Mouse (Mus musculus): Measurements from ENCODE around the gene Sprr2d.

The Sprr2d gene

DNA sequence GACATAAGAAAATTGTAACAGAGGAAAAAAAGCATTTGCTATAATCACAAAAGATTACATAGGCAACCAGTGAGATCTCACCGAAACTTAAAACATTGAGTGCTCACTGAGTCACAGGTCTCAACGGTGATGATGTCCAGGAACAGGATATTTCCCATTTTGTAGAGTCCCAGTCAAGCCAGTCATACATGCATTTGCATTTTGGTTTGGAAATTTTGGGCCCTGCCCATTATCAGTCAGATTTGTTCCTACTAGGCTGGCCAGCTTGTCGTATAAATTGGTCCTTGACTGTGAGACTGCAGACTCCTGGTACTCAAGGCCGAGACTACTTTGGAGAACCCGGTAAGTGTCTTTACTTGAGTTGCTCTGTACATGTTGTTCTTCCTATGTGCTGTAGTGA, at the start of gene Sprr2d:
Gene Sprr2d, plus strand, starts transcription at position 301 of the 400 bp plus-strand sequence.
- DNase-seq (ENCODE audit: low spot score) = no peak

DNA sequence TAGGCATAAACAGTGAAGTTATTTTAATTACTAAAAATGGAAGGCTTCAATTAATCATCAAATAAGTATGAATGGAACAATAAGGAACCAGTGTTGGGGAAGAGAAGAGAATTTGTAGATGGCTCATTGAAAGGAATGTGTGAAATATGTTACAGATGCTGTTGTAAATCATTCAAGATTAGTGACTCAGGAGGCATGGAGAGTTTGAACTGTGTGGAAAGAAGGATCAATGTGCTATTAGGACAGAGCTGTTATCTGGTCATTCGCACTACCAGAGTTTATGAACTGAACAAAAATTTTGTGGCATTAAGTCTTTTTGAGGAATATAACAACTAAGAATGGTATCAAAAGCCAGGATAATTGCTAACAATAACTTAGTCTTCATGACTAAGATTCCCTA, 31.5 kb upstream of the Sprr2d start:
- no peak for DNase-seq (ENCODE audit: low spot score)

DNA sequence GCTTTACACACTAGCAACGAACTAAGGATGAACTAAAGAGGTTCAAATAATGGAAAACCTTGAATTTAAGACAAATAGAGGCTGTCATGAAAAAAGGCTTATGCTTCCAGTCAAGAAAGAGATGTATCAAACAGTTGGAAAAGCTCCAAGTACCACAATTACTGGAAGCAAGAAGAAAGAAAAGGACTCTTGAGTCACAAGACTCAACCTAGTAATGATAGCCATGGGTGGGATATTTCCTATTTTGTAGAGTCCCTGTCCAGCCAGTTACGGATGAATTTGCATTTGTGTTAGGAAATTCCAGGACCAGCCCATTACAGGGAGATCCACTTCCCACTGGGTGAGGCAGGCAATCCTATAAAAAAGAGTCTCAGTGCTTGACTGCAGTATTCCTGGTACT, 22.6 kb upstream of the Sprr2d start, which contains the start of gene Sprr2b:
Gene Sprr2b, plus strand, starts transcription at position 301 of the 400 bp plus-strand sequence.
- no peak for DNase-seq (ENCODE audit: low spot score)

DNA sequence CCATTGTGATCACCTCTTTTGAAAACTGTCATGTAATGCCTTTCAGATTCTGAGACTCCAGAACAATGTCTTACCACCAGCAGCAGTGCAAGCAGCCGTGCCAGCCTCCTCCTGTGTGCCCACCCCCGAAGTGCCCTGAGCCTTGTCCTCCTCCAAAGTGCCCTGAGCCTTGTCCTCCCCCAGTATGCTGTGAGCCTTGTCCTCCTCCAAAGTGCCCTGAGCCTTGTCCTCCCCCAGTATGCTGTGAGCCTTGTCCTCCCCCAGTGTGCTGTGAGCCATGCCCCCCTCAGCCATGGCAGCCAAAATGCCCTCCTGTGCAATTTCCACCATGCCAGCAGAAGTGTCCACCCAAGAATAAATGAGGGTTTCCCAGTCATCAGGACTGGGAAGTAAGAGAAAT, 21.6 kb upstream of the Sprr2d start:
- DNase-seq (ENCODE audit: low spot score) = no peak

DNA sequence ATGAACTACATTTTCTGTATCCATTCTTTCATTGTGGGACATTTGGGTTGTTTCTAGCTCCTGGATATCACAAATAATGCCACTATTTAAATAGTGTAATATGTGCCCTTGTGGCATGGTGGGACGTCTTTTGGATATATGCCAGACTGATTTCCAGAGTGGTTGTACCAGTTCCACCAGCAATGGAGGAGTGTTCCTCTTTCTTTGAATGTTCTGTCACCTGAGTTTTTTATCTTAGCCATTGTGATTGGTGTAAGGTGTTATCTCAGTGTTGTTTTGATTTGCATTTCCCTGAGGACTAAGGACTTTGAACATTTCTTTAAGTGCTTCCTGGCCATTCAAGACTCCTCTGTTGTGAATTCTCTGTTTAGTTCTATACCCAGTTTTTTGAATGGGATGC, 2.7 kb upstream of the Sprr2d start:
- DNase-seq (ENCODE audit: low spot score) = no peak

DNA sequence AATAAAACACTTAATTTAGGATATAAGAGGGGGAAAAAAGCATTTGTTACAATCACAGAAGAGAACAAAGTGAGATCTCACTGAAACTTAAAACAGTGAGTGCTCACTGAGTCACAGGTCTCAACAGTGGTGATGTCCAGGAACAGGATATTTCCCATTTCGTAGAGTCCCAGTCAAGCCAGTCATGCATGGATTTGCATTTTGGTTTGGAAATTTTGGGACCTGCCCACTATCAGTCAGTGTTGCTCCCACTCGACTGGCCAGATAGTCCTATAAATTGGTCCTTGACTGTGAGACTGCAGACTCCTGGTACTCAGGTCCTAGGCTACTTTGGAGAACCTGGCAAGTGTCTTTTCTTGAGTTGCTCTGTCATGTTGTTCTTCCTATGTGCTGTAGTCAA, 12.9 kb downstream of the Sprr2d start, which contains the start of gene Sprr2e:
Gene Sprr2e, plus strand, starts transcription at position 301 of the 400 bp plus-strand sequence.
- DNase-seq (ENCODE audit: low spot score) = no peak

DNA sequence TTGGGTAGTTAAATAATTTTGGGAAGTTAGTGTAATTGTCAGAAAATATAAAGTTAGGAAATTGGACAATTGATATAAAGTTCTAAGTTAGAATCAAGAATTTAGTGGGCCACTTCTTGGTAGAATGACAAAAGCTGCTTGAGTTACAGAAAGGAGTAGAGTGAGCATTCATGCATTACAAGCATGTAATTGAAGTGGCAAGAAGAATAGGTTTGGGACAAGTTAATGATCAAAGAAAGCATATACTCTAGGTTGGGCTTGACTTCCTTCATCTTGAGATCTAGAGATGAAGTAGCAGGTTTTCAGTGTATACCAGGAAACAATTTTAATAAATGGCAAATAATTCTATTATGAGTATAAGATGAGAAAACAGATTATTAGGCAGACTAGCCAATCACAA, 22.7 kb downstream of the Sprr2d start:
- DNase-seq (ENCODE audit: low spot score) = no peak

DNA sequence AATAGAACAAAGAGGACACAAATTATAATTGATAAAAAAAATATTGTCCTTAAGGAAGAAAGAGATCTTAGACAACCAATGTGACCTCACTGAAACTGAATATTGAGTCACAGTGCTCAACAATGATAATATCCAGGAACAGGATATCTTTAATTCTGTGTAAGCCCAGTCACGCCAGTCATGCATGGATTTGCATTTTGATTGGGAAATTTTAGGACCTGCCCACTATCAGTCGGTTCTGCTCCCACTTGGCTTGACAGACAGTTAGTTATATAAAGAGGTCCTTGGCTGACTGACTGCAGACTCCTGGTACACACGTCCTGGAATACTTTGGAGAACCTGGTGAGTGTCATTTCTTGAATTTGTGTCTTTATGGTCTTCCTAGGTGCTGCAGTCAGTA, 25.9 kb downstream of the Sprr2d start, which contains the start of gene Sprr2f:
Gene Sprr2f, plus strand, starts transcription at position 301 of the 400 bp plus-strand sequence.
- no peak for DNase-seq (ENCODE audit: low spot score)

DNA sequence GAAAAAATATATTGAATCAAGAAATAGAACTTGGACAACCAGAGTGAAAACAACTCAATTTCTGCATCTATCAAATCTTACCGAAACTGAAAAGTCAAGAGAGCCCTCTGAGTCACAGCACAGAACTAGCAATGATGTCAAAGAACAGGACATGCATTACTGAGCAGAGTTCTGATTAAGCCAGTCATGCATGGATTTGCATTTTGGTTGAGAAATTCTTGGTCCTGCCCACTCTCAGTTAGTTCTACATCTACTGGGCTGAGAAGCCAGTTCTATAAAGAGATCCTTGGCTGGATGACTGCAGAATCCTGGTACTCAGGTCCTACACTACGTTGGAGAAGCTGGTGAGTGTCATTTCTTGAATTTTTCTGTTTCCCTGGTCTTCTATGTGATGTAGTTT, 34.7 kb downstream of the Sprr2d start:
- no peak for DNase-seq (ENCODE audit: low spot score)

DNA sequence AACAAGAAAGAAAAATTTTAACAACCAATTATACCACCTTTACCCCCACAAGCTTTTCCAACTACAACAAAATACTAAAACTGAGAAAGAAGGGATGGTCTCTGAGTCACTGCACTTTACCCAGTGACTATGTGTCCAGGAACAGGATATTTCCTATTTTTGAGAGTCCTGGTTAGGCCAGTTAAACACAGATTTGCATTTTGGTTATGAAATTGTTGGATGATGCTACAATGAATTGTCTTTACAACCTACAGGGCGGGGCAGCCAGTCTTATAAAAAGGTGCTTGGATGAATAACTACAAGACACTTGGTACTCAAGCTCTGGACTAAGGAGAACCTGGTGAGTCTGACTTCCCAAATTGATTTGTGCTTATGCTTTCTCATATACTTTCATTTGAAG, 46.4 kb downstream of the Sprr2d start, which contains the start of gene Sprr2h:
Gene Sprr2h, plus strand, starts transcription at position 301 of the 400 bp plus-strand sequence.
- no peak for DNase-seq (ENCODE audit: low spot score)

Data from MN1 (cell line).